Mouse (Mus musculus) MEL (cell line): Measurements from ENCODE around the gene Cybc1. TPM values are rescaled to one million over a fixed set of nuclear protein-coding genes. Genes with fewer than 3 reads are reported as not detected.

Experiments used
- DNase-seq: peaks from one replicate; pipeline ENCODE4 v3.0.0; 2011; ENCODE audit warnings: low read depth, low spot score
- H3K27ac ChIP-seq: 2 replicates; pipeline ENCODE4 v1.5.1; 2012; ENCODE audit warnings: low read depth, mild to moderate bottlenecking, control low read depth, low read length, moderate library complexity; ENCODE audit not compliant: control insufficient read depth
- H3K27me3 ChIP-seq, 2 experiments: fragments of 150-350 bp in 1 of 2; sonication (generic) in 1 of 2; 2 replicates each; pipeline ENCODE4 v1.6.1; 2012; ENCODE audit warnings: low read length in 2 of 2, mild to moderate bottlenecking in 2 of 2, improper control_type of control experiment in 1 of 2, moderate library complexity in 1 of 2; ENCODE audit not compliant: insufficient read depth in 2 of 2, control insufficient read depth in 1 of 2
- H3K36me3 ChIP-seq, 2 experiments: 2 replicates each; pipeline ENCODE4 v1.6.1; 2012 to 2014; ENCODE audit warnings: low read length in 2 of 2, improper control_type of control experiment in 1 of 2, inconsistent platforms in 1 of 2, mild to moderate bottlenecking in 1 of 2; ENCODE audit not compliant: insufficient read depth in 2 of 2, control insufficient read depth in 1 of 2
- H3K4me1 ChIP-seq, 2 experiments: fragments of 150-350 bp in 1 of 2; sonication (generic) in 1 of 2; 2 replicates each; pipeline ENCODE4 v1.6.1; 2012; ENCODE audit warnings: low read length in 2 of 2, improper control_type of control experiment in 1 of 2, mild to moderate bottlenecking in 1 of 2; ENCODE audit not compliant: insufficient read depth in 2 of 2, control insufficient read depth in 1 of 2
- H3K4me3 ChIP-seq, 2 experiments: fragments of 150-350 bp in 1 of 2; sonication (generic) in 1 of 2; 2 replicates each; pipeline ENCODE4 v1.5.1; 2012; ENCODE audit warnings: low read depth in 2 of 2, low read length in 2 of 2, mild to moderate bottlenecking in 2 of 2, moderate library complexity in 2 of 2, control low read depth in 1 of 2, improper control_type of control experiment in 1 of 2; ENCODE audit not compliant: control insufficient read depth in 1 of 2, insufficient read depth in 1 of 2
- H3K79me2 ChIP-seq: 2 replicates; pipeline ENCODE4 v1.6.1; 2012; ENCODE audit warnings: mild to moderate bottlenecking, low read length, moderate library complexity; ENCODE audit not compliant: control insufficient read depth, poor library complexity, insufficient read depth
- H3K9ac ChIP-seq: 2 replicates; pipeline ENCODE4 v1.6.1; 2012; ENCODE audit warnings: low read depth, mild to moderate bottlenecking, control low read depth, low read length, moderate library complexity; ENCODE audit not compliant: control insufficient read depth, poor library complexity, severe bottlenecking
- H3K9me3 ChIP-seq: fragments of 150-350 bp; sonication (generic); replicated peaks from 2 replicates; pipeline ENCODE4 v1.6.1; 2012; ENCODE audit warnings: mild to moderate bottlenecking, low read length, improper control_type of control experiment, moderate library complexity; ENCODE audit not compliant: insufficient read depth
- CHD2 ChIP-seq: IDR thresholded peaks from 2 replicates; pipeline ENCODE4 v1.6.1; 2011; ENCODE audit warnings: low read length, improper control_type of control experiment
- ETS1 ChIP-seq: IDR thresholded peaks from 2 replicates; pipeline ENCODE4 v1.6.1; 2012; ENCODE audit warnings: low read depth, mild to moderate bottlenecking, inconsistent platforms, low read length, improper control_type of control experiment, moderate library complexity
- GABPA ChIP-seq: IDR thresholded peaks from 2 replicates; pipeline ENCODE4 v1.6.1; 2012; ENCODE audit warnings: low read depth, mild to moderate bottlenecking, inconsistent platforms, low read length, improper control_type of control experiment, moderate library complexity
- HCFC1 ChIP-seq: IDR thresholded peaks from 2 replicates; pipeline ENCODE4 v1.6.1; 2012; ENCODE audit warnings: low read depth, mild to moderate bottlenecking, inconsistent platforms, low read length, improper control_type of control experiment, moderate library complexity
- JUND ChIP-seq: IDR thresholded peaks from 2 replicates; pipeline ENCODE4 v1.6.1; 2011; ENCODE audit warnings: low read depth, mild to moderate bottlenecking, improper control_type of control experiment, low read length
- KAT2A ChIP-seq: conservative IDR thresholded peaks from 2 replicates; pipeline ENCODE4 v1.6.1; 2012; ENCODE audit warnings: low read depth, low read length, improper control_type of control experiment, inconsistent platforms
- MEF2A ChIP-seq: IDR thresholded peaks from 2 replicates; pipeline ENCODE4 v1.6.1; 2014; ENCODE audit warnings: low read depth, mild to moderate bottlenecking, inconsistent platforms, low read length, improper control_type of control experiment; ENCODE audit not compliant: poor library complexity, insufficient replicate concordance, severe bottlenecking; ENCODE audit errors: extremely low read depth
- MXI1 ChIP-seq: IDR thresholded peaks from 2 replicates; pipeline ENCODE4 v1.6.1; 2011; ENCODE audit warnings: mild to moderate bottlenecking, low read depth, low read length, improper control_type of control experiment
- MYC ChIP-seq: IDR thresholded peaks from 2 replicates; pipeline ENCODE4 v1.6.1; 2011; ENCODE audit warnings: low read depth, mild to moderate bottlenecking, low read length, improper control_type of control experiment, moderate library complexity
- NELFE ChIP-seq: IDR thresholded peaks from 2 replicates; pipeline ENCODE4 v1.6.1; 2011; ENCODE audit warnings: low read depth, low read length, improper control_type of control experiment
- NRF1 ChIP-seq: IDR thresholded peaks from 2 replicates; pipeline ENCODE4 v1.6.1; 2014; ENCODE audit warnings: low read depth, mild to moderate bottlenecking, inconsistent platforms, low read length, improper control_type of control experiment, moderate library complexity; ENCODE audit not compliant: poor library complexity, insufficient read depth, severe bottlenecking
- POLR2AphosphoS2 ChIP-seq: IDR thresholded peaks from 2 replicates; pipeline ENCODE4 v1.6.1; 2011; ENCODE audit warnings: low read length, improper control_type of control experiment
- POLR2AphosphoS5 ChIP-seq: IDR thresholded peaks from 2 replicates; pipeline ENCODE4 v1.6.1; 2012; ENCODE audit warnings: low read depth, borderline replicate concordance, mild to moderate bottlenecking, inconsistent platforms, low read length, moderate library complexity, mixed read lengths
- RCOR1 ChIP-seq: IDR thresholded peaks from 2 replicates; pipeline ENCODE4 v1.6.1; 2012; ENCODE audit warnings: low read depth, mild to moderate bottlenecking, inconsistent platforms, low read length, improper control_type of control experiment
- SIN3A ChIP-seq: IDR thresholded peaks from 2 replicates; pipeline ENCODE4 v1.6.1; 2012; ENCODE audit warnings: low read length, improper control_type of control experiment, inconsistent platforms
- TAL1 ChIP-seq: IDR thresholded peaks from 2 replicates; pipeline ENCODE4 v1.6.1; 2012; ENCODE audit warnings: mild to moderate bottlenecking, inconsistent platforms, low read length, moderate library complexity, mixed read lengths
- USF2 ChIP-seq, 2 experiments: IDR thresholded peaks; 2 replicates each; pipeline ENCODE4 v1.6.1; 2011 to 2012; ENCODE audit warnings: improper control_type of control experiment in 2 of 2, low read length in 2 of 2, borderline replicate concordance in 1 of 2, inconsistent platforms in 1 of 2, low read depth in 1 of 2, mild to moderate bottlenecking in 1 of 2; ENCODE audit not compliant: insufficient read depth in 1 of 2
- ZC3H11A ChIP-seq: IDR thresholded peaks from 2 replicates; pipeline ENCODE4 v1.6.1; 2012; ENCODE audit warnings: low read depth, mild to moderate bottlenecking, inconsistent platforms, low read length, improper control_type of control experiment
- ZKSCAN1 ChIP-seq: IDR thresholded peaks from 2 replicates; pipeline ENCODE4 v1.6.1; 2012; ENCODE audit warnings: low read depth, mild to moderate bottlenecking, inconsistent platforms, low read length, improper control_type of control experiment, moderate library complexity
- ZMIZ1 ChIP-seq: IDR thresholded peaks from 2 replicates; pipeline ENCODE4 v1.6.1; 2012; ENCODE audit warnings: low read depth, mild to moderate bottlenecking, inconsistent platforms, low read length, improper control_type of control experiment, moderate library complexity
- ZNF384 ChIP-seq: IDR thresholded peaks from 2 replicates; pipeline ENCODE4 v1.6.1; 2012; ENCODE audit warnings: low read depth, mild to moderate bottlenecking, inconsistent platforms, low read length, improper control_type of control experiment
- polyA plus RNA-seq, 2 experiments: library from polyadenylated mRNA; stranded (reverse) in 1 of 2; unstranded in 1 of 2; fragments of >175 nt in 1 of 2; fragments of >200 nt in 1 of 2; gene quantifications; 2 replicates each; pipeline versions ENCODE4 v1.2.1 to v1.2.4; 2012; ENCODE audit warnings: low replicate concordance in 2 of 2, low read depth in 1 of 2; ENCODE audit not compliant: insufficient read length in 2 of 2, insufficient read depth in 1 of 2, missing spikeins in 1 of 2
- total RNA-seq: library from RNA; depleted of rRNA; stranded (reverse); fragments of 300-350 nt; gene quantifications from 2 replicates; pipeline ENCODE4 v1.2.3, GENCODE M21; 2012

The Cybc1 gene
- total and polyA plus RNA-seq, 3 experiments = 43.6 to 46.1 TPM; not detected in 1

GRCm38 (mm10) chr11:121259160-121260100 lies 30.3 kb upstream of the Cybc1 start, which contains the start of gene Foxk2 (continued):
- no peak for TF ChIP-seq NRF1
- TF ChIP-seq MXI1 = peak; percentile 74
- no peak; the same call in 1 of the 2 replicates for TF ChIP-seq KAT2A
- no peak; the same call in 1 of the 2 replicates for TF ChIP-seq CHD2
- TF ChIP-seq RCOR1 = peak; percentile 90
- TF ChIP-seq ZKSCAN1 = no peak
- no peak; the same call in 1 of the 2 replicates for TF ChIP-seq POLR2AphosphoS5
- peak; percentile 80; the same call in 1 of the 2 replicates for TF ChIP-seq ZMIZ1
- TF ChIP-seq MEF2A = no peak
- TF ChIP-seq TAL1 = no peak
- TF ChIP-seq ZNF384 = no peak
- no peak for TF ChIP-seq JUND
- peak; percentile 78 for TF ChIP-seq SIN3A
- TF ChIP-seq ETS1 = 0 out of 2 replicates have a peak, but pooled peaks have one; percentile 36
- no peak for TF ChIP-seq GABPA
- TF ChIP-seq ZC3H11A = no peak
- peak; percentile 94 for TF ChIP-seq MYC
- peak; percentile 69 for TF ChIP-seq NELFE
- 0 out of 4 replicates have a peak, but pooled peaks of 1 of the 2 experiments have one; percentile 39 for TF ChIP-seq USF2 (IDR thresholded peaks at IDR 0.05; ENCODE audit: borderline replicate concordance in 1 of 2, insufficient read depth in 1 of 2, low read depth in 1 of 2, low read length in 2 of 2)

GRCm38 (mm10) chr11:121250196-121250595 lies 21.1 kb upstream of the Cybc1 start:
- TF ChIP-seq POLR2AphosphoS2 (no peak), HCFC1 (no peak), GABPA (no peak)
- H3K36me3 ChIP-seq = peaks cover 0 to 21% of the 10 kb centered on the region in 2 experiments; a peak in 2 of 4 replicates
- no peaks in the 10 kb centered on the region for H3K79me2 ChIP-seq
- H3K27ac ChIP-seq = no peak overlapping the region
- H3K9ac ChIP-seq = no peak overlapping the region
- no peaks in the 10 kb centered on the region for H3K27me3 ChIP-seq
- no peak for DNase-seq
- no peaks in the 10 kb centered on the region for H3K9me3 ChIP-seq
- no peak overlapping the region for H3K4me3 ChIP-seq
- no peaks in the 10 kb centered on the region for H3K4me1 ChIP-seq
